ENCODE assay signal across 9 mouse cellular contexts in the genomic region with DNA sequence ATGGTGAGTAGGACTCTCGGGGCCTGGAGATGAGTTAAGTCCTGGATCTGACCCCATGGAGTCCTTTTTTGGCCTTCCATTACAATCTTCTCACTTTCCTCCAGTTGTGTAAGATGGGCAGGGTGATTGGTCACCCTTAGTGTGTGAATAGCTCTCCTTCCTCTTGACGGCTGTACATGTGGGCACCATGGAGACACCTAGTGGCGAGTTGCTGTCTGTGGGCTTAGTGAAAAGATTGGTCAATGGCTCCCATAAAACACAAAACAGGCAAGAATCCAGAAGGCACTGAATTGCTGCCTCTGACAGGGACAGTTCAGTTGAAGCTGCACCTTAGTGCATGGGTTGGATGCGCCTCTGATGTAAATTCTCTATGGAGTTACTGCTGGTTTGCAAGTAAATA. TPM values are rescaled to one million over a fixed set of nuclear protein-coding genes. Genes with fewer than 3 reads are reported as not detected.
DNase-seq lines count a peak whose midpoint lies in the region; ATAC-seq and TF ChIP-seq lines count a peak whose summit lies in the region.
"Had no signal": no experiment of that assay in that cellular context is flagged by ENCODE, and none has a peak within 500 bp of the region (broad histone marks: within the 10 kb centered on the region; RNA-seq: fewer than 3 reads in every experiment).

No protein-coding gene starts in this region.

- H3K36me3 ChIP-seq in forebrain, embryonic 12.5 days (replicated peaks) = no peaks in the 10 kb centered on the region
- H3K36me3 ChIP-seq in hindbrain, embryonic 11.5 days (ENCODE audit: control insufficient read depth, insufficient read depth, low read length) = no peaks in the 10 kb centered on the region
- H3K36me3 ChIP-seq in stomach, postnatal 0 days (ENCODE audit: control insufficient read depth, insufficient read depth, low read length) = no peaks in the 10 kb centered on the region
- H3K36me3 ChIP-seq: embryonic facial prominence, embryonic 12.5 days had no signal

- H3K9ac ChIP-seq in forebrain, embryonic 12.5 days = no peak overlapping the region
- H3K9ac ChIP-seq in hindbrain, embryonic 11.5 days (ENCODE audit: low read depth, low read length) = no peak overlapping the region
- H3K9ac ChIP-seq in stomach, postnatal 0 days (ENCODE audit: low read length) = no peak overlapping the region
- H3K9ac ChIP-seq: embryonic facial prominence, embryonic 12.5 days had no signal

- 23% methylated on average over 4 of the region's 4 CpGs for WGBS in forebrain, embryonic 12.5 days
- 24% methylated on average over 4 of the region's 4 CpGs for WGBS in hindbrain, embryonic 11.5 days
- WGBS in stomach, postnatal 0 days = 25% methylated on average over 4 of the region's 4 CpGs

- no peak overlapping the region for H3K27ac ChIP-seq in forebrain, embryonic 12.5 days
- H3K27ac ChIP-seq in hindbrain, embryonic 11.5 days (ENCODE audit: low read depth, low read length) = no peak overlapping the region
- no peak overlapping the region for H3K27ac ChIP-seq in stomach, postnatal 0 days (replicated peaks)
- H3K27ac ChIP-seq: embryonic facial prominence, embryonic 12.5 days had no signal

- 0 out of 2 replicates have a peak, but pooled peaks have one; percentile 60 for ATAC-seq in forebrain, embryonic 12.5 days (ENCODE audit: low FRiP score)
- no peak for ATAC-seq in hindbrain, embryonic 11.5 days (ENCODE audit: low FRiP score)
- ATAC-seq in stomach, postnatal 0 days (ENCODE audit: low FRiP score, low TSS enrichment) = no peak

- peak; percentile 86 for TF ChIP-seq CTCF in stomach, postnatal 0 days (IDR thresholded peaks at IDR 0.05; ENCODE audit: low read depth)

- DNase-seq in ovary, adult 18-20 months (ENCODE audit: low spot score) = peak; percentile 56
- DNase-seq in ovary, postnatal 14 days (ENCODE audit: low spot score) = no peak
- peak; percentile 93 for DNase-seq in brain, adult 2 months (ENCODE audit: low read depth, low spot score)
- DNase-seq in hindbrain, embryonic 11.5 days (ENCODE audit: low spot score) = peak; percentile 71
- peak; percentile 45 to 60 for DNase-seq in layer of hippocampus, postnatal 36 days
- DNase-seq in mesoderm, embryonic 11.5 days (ENCODE audit: low read depth, low spot score) = peak; percentile 61
- DNase-seq in stomach, postnatal 0 days (ENCODE audit: low spot score) = peak; percentile 61

- no peaks in the 10 kb centered on the region for H3K9me3 ChIP-seq in forebrain, embryonic 12.5 days
- no peaks in the 10 kb centered on the region for H3K9me3 ChIP-seq in hindbrain, embryonic 11.5 days (ENCODE audit: control insufficient read depth, low read length)
- H3K9me3 ChIP-seq in stomach, postnatal 0 days (ENCODE audit: control insufficient read depth, low read length) = no peaks in the 10 kb centered on the region
- H3K9me3 ChIP-seq: embryonic facial prominence, embryonic 12.5 days had no signal

- H3K4me3 ChIP-seq in forebrain, embryonic 12.5 days (replicated peaks) = no peak overlapping the region
- H3K4me3 ChIP-seq in hindbrain, embryonic 11.5 days (ENCODE audit: low read depth, low read length) = no peak overlapping the region
- no peak overlapping the region for H3K4me3 ChIP-seq in stomach, postnatal 0 days (ENCODE audit: low read depth, low read length)
- H3K4me3 ChIP-seq: embryonic facial prominence, embryonic 12.5 days had no signal

- TF ChIP-seq EP300 in stomach, postnatal 0 days (optimal IDR thresholded peaks at IDR 0.05) = no peak

- no peaks in the 10 kb centered on the region for H3K4me1 ChIP-seq in forebrain, embryonic 12.5 days
- no peaks in the 10 kb centered on the region for H3K4me1 ChIP-seq in hindbrain, embryonic 11.5 days (replicated peaks; ENCODE audit: control insufficient read depth, insufficient read depth, low read length)
- no peaks in the 10 kb centered on the region for H3K4me1 ChIP-seq in stomach, postnatal 0 days (replicated peaks; ENCODE audit: control insufficient read depth, insufficient read depth)
- H3K4me1 ChIP-seq: embryonic facial prominence, embryonic 12.5 days had no signal

- H3K27me3 ChIP-seq in forebrain, embryonic 12.5 days = no peaks in the 10 kb centered on the region
- H3K27me3 ChIP-seq in hindbrain, embryonic 11.5 days (ENCODE audit: control insufficient read depth, insufficient read depth, low read length) = no peaks in the 10 kb centered on the region
- no peaks in the 10 kb centered on the region for H3K27me3 ChIP-seq in stomach, postnatal 0 days (ENCODE audit: control insufficient read depth, insufficient read depth, low read length)

- no peak overlapping the region for H3K4me2 ChIP-seq in forebrain, embryonic 12.5 days
- no peak overlapping the region for H3K4me2 ChIP-seq in hindbrain, embryonic 11.5 days (replicated peaks; ENCODE audit: low read depth, low read length)
- H3K4me2 ChIP-seq in stomach, postnatal 0 days (replicated peaks; ENCODE audit: low read depth) = no peak overlapping the region
- H3K4me2 ChIP-seq: embryonic facial prominence, embryonic 12.5 days had no signal

RNA-seq across cellular contexts. Expression of a gene that starts 33.3 kb away (rescaled TPM):
- 3.5 and 4.2 TPM in 2 replicates for polyA plus RNA-seq in forebrain, embryonic 12.5 days (2016; fragmentation: Nextera tagmentation; extraction: Ambion mirVana)
- polyA plus RNA-seq in hindbrain, embryonic 11.5 days (2014; fragmentation: Nextera tagmentation; extraction: Ambion mirVana) = 0.68 and 0.71 TPM in 2 replicates
- total RNA-seq in layer of hippocampus, postnatal 36 days (2021) = 10 to 100 TPM; 45.5 to 47.5 TPM
- 0.22 and 0.41 TPM in 2 replicates for polyA plus RNA-seq in stomach, postnatal 0 days (2015; fragmentation: Nextera tagmentation; extraction: Ambion mirVana)

RNA-seq across cellular contexts. Expression of a gene that starts 43.0 kb away (rescaled TPM):
- polyA plus RNA-seq in forebrain, embryonic 12.5 days (2016; fragmentation: Nextera tagmentation; extraction: Ambion mirVana) = 339 and 340 TPM in 2 replicates
- polyA plus RNA-seq in hindbrain, embryonic 11.5 days (2014; fragmentation: Nextera tagmentation; extraction: Ambion mirVana) = 327 and 328 TPM in 2 replicates
- 100 to 1,000 TPM; 531 to 565 TPM for total RNA-seq in layer of hippocampus, postnatal 36 days (2021)
- polyA plus RNA-seq in stomach, postnatal 0 days (2015; fragmentation: Nextera tagmentation; extraction: Ambion mirVana) = 186 and 189 TPM in 2 replicates
